Mouse (Mus musculus) midbrain, embryonic 16.5 days (tissue): ENCODE measurements around the gene Asap3. TPM values are rescaled to one million over a fixed set of nuclear protein-coding genes. Genes with fewer than 3 reads are reported as not detected.

ENCODE experiments used
- ATAC-seq: fragments of 200-750 bp; cut with Nextera tagmentation; 2 replicates; pipeline ENCODE4 v1.8.0; 2017; ENCODE audit warnings: moderate TSS enrichment
- H3K27ac ChIP-seq: fragments of 300-500 bp; sonication (generic); 2 replicates; pipeline ENCODE4 v1.5.1; 2014; ENCODE audit warnings: mild to moderate bottlenecking, low read length, mixed read lengths
- H3K27me3 ChIP-seq: fragments of 300-500 bp; sonication (generic); 2 replicates; pipeline ENCODE4 v1.6.1; 2014; ENCODE audit warnings: low read depth, low read length, mixed read lengths; ENCODE audit not compliant: control insufficient read depth, insufficient read depth
- H3K36me3 ChIP-seq: fragments of 300-500 bp; sonication (generic); 2 replicates; pipeline ENCODE4 v1.6.1; 2014; ENCODE audit warnings: mild to moderate bottlenecking, low read length, moderate library complexity, mixed read lengths; ENCODE audit not compliant: control insufficient read depth, insufficient read depth
- H3K4me1 ChIP-seq: fragments of 300-500 bp; sonication (generic); 2 replicates; pipeline ENCODE4 v1.6.1; 2014; ENCODE audit warnings: mild to moderate bottlenecking, low read length, mixed read lengths; ENCODE audit not compliant: control insufficient read depth, insufficient read depth
- H3K4me2 ChIP-seq: fragments of 300-500 bp; sonication (generic); 2 replicates; pipeline ENCODE4 v1.6.1; 2014; ENCODE audit warnings: mild to moderate bottlenecking, low read length, mixed read lengths
- H3K4me3 ChIP-seq: fragments of 300-500 bp; sonication (generic); 2 replicates; pipeline ENCODE4 v1.5.1; 2014; ENCODE audit warnings: low read depth, mild to moderate bottlenecking, low read length, moderate library complexity, mixed read lengths
- H3K9ac ChIP-seq: fragments of 300-500 bp; sonication (generic); 2 replicates; pipeline ENCODE4 v1.6.1; 2014; ENCODE audit warnings: low read depth, low read length, mixed read lengths
- H3K9me3 ChIP-seq: fragments of 300-500 bp; sonication (generic); replicated peaks from 2 replicates; pipeline ENCODE4 v1.6.1; 2014; ENCODE audit warnings: mild to moderate bottlenecking, low read length, mixed read lengths; ENCODE audit not compliant: control insufficient read depth, poor library complexity, severe bottlenecking
- WGBS: fragments of 180-500 bp; shearing (Covaris S2); extraction: QIAGEN DNeasy Blood & Tissue Kit; methylation state at CpG from one replicate; pipeline ENCODE4 v1.1.7; 2014; 5-methylcytosine and 5-hydroxymethylcytosine counted together
- polyA plus RNA-seq: library from polyadenylated mRNA; unstranded; fragments of >200 nt; fragmentation: Nextera tagmentation; extraction: Ambion mirVana; gene quantifications from 2 replicates; pipeline ENCODE4 v1.2.1, GENCODE M21; 2015

Asap3 gene
- polyA plus RNA-seq, 1 experiment from 2014 or later = 5.1 TPM

DNA sequence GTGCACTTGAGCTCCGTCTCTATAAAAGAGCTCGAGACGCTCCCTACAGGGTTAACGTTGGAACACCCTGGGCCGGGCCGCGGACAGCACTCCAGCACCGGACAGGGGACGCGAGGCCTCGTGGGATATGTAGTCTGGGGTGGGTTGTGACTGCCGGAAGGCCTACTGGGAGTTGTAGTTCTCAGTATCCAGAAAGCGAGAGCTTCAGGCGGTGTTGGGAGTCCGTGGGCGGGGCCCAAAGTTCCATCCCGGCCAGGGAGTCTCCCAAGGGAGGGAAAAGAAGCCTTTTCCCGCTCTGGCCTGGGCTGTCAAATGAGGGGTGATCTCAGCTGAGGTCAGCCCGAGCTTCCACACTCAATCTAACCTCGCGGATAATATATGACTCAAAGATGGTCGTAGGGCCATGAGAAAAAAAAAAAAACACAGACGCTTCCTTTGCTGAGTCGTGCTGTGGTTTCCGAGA is 79.2 kb downstream of the Asap3 start:
- Histone ChIP-seq H3K4me1 (peaks cover 33% of the 10 kb centered on the region), H3K27ac (peak overlapping the region; percentile 94), H3K27me3 (no peaks in the 10 kb centered on the region), H3K4me3 (peak overlapping the region; percentile 60), H3K4me2 (peak overlapping the region; percentile 65), H3K9me3 (no peaks in the 10 kb centered on the region; the same call in 1 of the 2 replicates), H3K36me3 (peaks cover 14% of the 10 kb centered on the region), H3K9ac (peak overlapping the region; percentile 69)
- peak; percentile 95 for ATAC-seq
- WGBS = under 1% methylated on average over 25 of the region's 25 CpGs

DNA sequence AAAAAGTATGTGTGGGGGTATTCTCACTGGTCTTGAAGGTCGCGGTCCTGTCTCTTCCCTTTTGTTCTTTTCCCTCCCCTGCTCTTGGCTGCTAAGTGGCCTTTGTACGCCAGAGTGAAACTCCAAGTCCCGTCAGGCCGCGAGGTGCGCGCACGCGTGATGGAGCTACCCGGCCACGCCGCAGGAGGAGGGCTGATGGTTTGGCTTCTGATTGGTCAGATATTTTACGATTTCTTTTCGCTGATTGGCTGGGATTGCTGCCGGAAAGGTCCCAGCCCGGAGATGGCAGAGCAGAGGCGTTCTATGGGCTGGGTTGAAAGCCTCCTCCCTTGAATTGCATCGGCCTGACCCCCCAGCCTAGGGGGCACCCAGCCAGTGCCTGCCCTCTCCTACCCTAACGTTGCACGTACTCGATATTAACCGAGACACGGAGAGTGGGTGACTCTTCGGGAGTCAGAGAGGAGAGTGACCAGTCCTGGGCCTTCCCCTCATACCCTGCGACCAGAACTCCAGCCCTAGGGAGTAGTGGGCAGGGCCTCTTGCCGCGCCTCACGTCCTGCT is 79.7 kb downstream of the Asap3 start:
- peak; percentile 91 for ATAC-seq
- under 1% methylated on average over 29 of the region's 29 CpGs for WGBS
- Histone ChIP-seq H3K27ac (peak overlapping the region; percentile 94), H3K4me3 (peak overlapping the region; percentile 60), H3K9me3 (no peaks in the 10 kb centered on the region; the same call in 1 of the 2 replicates), H3K4me2 (peak overlapping the region; percentile 70), H3K4me1 (peaks cover 34% of the 10 kb centered on the region), H3K27me3 (no peaks in the 10 kb centered on the region), H3K36me3 (peaks cover 19% of the 10 kb centered on the region), H3K9ac (peak overlapping the region; percentile 76)

DNA sequence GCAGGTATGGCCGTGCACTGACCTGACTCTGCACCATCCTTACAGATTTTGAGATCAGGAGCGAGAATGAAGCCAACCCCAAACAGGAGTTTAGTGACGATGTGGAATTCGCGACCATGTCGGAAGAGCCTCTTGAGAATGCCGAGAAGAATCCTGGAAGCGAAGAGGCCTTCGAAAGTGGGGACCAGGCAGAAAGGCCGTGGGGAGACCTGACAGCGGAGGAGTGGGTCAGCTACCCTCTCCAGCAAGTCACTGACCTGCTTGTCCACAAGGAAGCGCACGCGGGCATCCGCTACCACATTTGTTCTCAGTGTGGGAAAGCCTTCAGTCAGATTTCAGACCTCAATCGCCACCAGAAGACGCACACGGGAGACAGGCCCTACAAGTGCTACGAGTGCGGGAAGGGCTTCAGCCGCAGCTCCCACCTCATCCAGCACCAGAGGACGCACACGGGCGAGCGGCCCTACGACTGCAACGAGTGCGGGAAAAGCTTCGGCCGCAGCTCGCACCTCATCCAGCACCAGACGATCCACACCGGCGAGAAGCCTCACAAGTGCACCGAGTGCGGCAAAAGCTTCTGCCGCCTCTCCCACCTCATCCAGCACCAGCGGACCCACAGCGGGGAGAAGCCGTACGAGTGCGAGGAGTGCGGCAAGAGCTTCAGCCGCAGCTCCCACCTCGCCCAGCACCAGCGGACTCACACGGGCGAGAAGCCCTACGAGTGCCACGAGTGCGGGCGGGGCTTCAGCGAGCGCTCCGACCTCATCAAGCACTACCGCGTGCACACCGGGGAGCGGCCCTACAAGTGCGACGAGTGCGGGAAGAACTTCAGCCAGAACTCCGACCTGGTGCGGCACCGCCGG is 84.0 kb downstream of the Asap3 start:
- H3K4me3 ChIP-seq = no peak overlapping the region
- no peaks in the 10 kb centered on the region for H3K27me3 ChIP-seq
- peaks cover 13% of the 10 kb centered on the region for H3K4me1 ChIP-seq
- H3K9ac ChIP-seq = no peak overlapping the region; the same call in 1 of the 2 replicates
- H3K27ac ChIP-seq = no peak overlapping the region
- H3K36me3 ChIP-seq = peaks cover 33% of the 10 kb centered on the region
- H3K4me2 ChIP-seq = peak overlapping the region; percentile 15; the same call in 1 of the 2 replicates
- no peak for ATAC-seq
- H3K9me3 ChIP-seq = no peaks in the 10 kb centered on the region; the same call in 1 of the 2 replicates
- WGBS = 28% methylated on average over 65 of the region's 66 CpGs

DNA sequence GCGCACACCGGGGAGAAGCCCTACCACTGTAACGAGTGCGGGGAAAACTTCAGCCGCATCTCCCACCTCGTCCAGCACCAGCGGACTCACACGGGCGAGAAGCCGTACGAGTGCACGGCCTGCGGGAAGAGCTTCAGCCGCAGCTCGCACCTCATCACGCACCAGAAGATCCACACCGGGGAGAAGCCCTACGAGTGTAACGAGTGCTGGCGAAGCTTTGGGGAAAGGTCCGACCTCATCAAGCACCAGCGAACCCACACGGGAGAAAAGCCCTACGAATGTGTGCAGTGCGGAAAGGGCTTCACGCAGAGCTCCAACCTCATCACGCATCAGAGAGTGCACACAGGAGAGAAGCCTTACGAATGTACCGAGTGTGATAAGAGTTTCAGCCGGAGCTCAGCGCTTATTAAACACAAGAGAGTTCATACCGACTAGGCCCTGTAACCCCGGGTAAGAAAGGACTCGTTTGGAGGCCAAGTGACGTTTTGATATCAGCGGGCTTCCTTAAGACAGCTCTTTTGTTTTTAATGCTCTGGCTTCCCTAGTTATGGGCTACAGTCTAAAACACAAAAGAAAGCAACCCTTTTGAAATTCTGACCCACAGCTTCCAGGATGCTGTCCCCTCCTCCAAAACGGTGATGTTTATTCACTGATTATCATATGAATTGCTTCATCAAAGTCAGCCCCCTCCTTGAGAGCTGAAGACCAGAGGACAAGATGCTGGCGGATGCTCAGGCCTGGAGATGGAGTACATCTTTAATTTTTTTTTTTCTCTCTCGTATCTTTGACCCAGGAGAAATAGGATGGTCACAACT is 84.8 kb downstream of the Asap3 start:
- no peak for ATAC-seq
- H3K36me3 ChIP-seq = peaks cover 33% of the 10 kb centered on the region
- no peak overlapping the region for H3K9ac ChIP-seq
- H3K9me3 ChIP-seq = no peaks in the 10 kb centered on the region; the same call in 1 of the 2 replicates
- H3K27ac ChIP-seq = no peak overlapping the region
- no peaks in the 10 kb centered on the region for H3K27me3 ChIP-seq
- H3K4me1 ChIP-seq = peaks cover 13% of the 10 kb centered on the region
- 26% methylated on average over 39 of the region's 39 CpGs for WGBS
- H3K4me3 ChIP-seq = no peak overlapping the region
- H3K4me2 ChIP-seq = no peak overlapping the region

DNA sequence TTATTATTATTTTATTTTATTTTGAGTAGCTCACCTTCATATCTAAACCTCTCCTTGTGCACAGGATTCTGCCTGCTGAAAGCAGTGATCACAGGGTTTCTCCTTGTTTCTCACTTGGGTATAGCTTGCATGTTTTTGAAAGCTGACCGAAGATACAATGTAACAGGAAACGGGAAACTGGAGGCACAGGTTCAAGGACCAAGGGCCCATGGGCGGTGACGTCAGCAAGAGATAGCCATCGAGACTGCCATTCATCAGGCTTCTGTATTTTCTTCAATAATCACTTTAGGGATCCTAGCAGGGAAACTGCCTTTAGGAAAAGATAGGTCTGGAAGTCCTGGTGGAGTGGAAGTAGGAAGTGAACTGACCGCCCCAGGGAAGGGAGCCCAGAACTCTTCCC is 85.5 kb downstream of the Asap3 start:
- Histone ChIP-seq H3K9ac (no peak overlapping the region), H3K4me1 (peaks cover 10% of the 10 kb centered on the region), H3K27me3 (no peaks in the 10 kb centered on the region), H3K4me3 (no peak overlapping the region), H3K27ac (no peak overlapping the region), H3K9me3 (no peaks in the 10 kb centered on the region; the same call in 1 of the 2 replicates), H3K4me2 (no peak overlapping the region), H3K36me3 (peaks cover 33% of the 10 kb centered on the region)
- no peak for ATAC-seq
- 95% methylated on average over 6 of the region's 6 CpGs for WGBS

Other genes starting within 250 kb of the Asap3 start
- 41.2 and 47.7 TPM in 2 replicates for gene Gale, start 242.6 kb upstream of the Asap3 start, polyA plus RNA-seq
- 209 and 230 TPM in 2 replicates for gene Lypla2, start 233.7 kb upstream of the Asap3 start, polyA plus RNA-seq
- gene Pithd1, start 219.1 kb upstream of the Asap3 start, polyA plus RNA-seq = 68.3 and 72.0 TPM in 2 replicates
- 26.7 and 28.7 TPM in 2 replicates for gene Eloa, start 184.6 kb upstream of the Asap3 start, polyA plus RNA-seq
- gene Rpl11, start 152.9 kb upstream of the Asap3 start, polyA plus RNA-seq = 245 and 251 TPM in 2 replicates
- gene Id3, start 62.9 kb upstream of the Asap3 start, polyA plus RNA-seq = 110 and 114 TPM in 2 replicates
- 1.4 and 1.6 TPM in 2 replicates for gene E2f2, start 34.0 kb upstream of the Asap3 start, polyA plus RNA-seq
- 0.67 and 1.2 TPM in 2 replicates for gene Tcea3, start 41.4 kb downstream of the Asap3 start, polyA plus RNA-seq
- 42.8 and 43.3 TPM in 2 replicates for gene Zfp46, start 78.3 kb downstream of the Asap3 start, polyA plus RNA-seq
- gene Hnrnpr, start 104.6 kb downstream of the Asap3 start, polyA plus RNA-seq = 194 and 206 TPM in 2 replicates
- 2.8 TPM in 2 replicates for gene Htr1d, start 217.2 kb downstream of the Asap3 start, polyA plus RNA-seq